Mouse (Mus musculus) heart, embryonic 11.5 days (tissue): ENCODE data around the gene 9230102O04Rik. TPM values are rescaled to one million over a fixed set of nuclear protein-coding genes. Genes with fewer than 3 reads are reported as not detected.

Experiments used
- ATAC-seq: fragments of 200-750 bp; cut with Nextera tagmentation; replicated peaks from 2 replicates; pipeline ENCODE4 v1.8.0; 2017; ENCODE audit warnings: moderate library complexity; ENCODE audit not compliant: insufficient number of reproducible peaks, low FRiP score, low TSS enrichment
- H3K27ac ChIP-seq: fragments of 300-500 bp; sonication (generic); 2 replicates; pipeline ENCODE4 v1.5.1; 2014; ENCODE audit warnings: mild to moderate bottlenecking, low read depth, low read length
- H3K27me3 ChIP-seq: fragments of 300-500 bp; sonication (generic); 2 replicates; pipeline ENCODE4 v1.6.1; 2014; ENCODE audit warnings: mild to moderate bottlenecking, low read length, mixed read lengths; ENCODE audit not compliant: control insufficient read depth, insufficient read depth
- H3K36me3 ChIP-seq: fragments of 300-500 bp; sonication (generic); 2 replicates; pipeline ENCODE4 v1.6.1; 2014; ENCODE audit warnings: mild to moderate bottlenecking, low read length, moderate library complexity, mixed read lengths; ENCODE audit not compliant: control insufficient read depth, insufficient read depth
- H3K4me1 ChIP-seq: fragments of 300-500 bp; sonication (generic); 2 replicates; pipeline ENCODE4 v1.6.1; 2014; ENCODE audit warnings: low read length; ENCODE audit not compliant: control insufficient read depth, insufficient read depth
- H3K4me2 ChIP-seq: fragments of 300-500 bp; sonication (generic); 2 replicates; pipeline ENCODE4 v1.6.1; 2014; ENCODE audit warnings: mild to moderate bottlenecking, moderate library complexity
- H3K4me3 ChIP-seq: fragments of 300-500 bp; sonication (generic); 2 replicates; pipeline ENCODE4 v1.5.1; 2014; ENCODE audit warnings: low read depth, low read length
- H3K9ac ChIP-seq: fragments of 300-500 bp; sonication (generic); 2 replicates; pipeline ENCODE4 v1.6.1; 2014; ENCODE audit warnings: mild to moderate bottlenecking, low read depth, low read length, moderate library complexity
- H3K9me3 ChIP-seq: fragments of 300-500 bp; sonication (generic); replicated peaks from 2 replicates; pipeline ENCODE4 v1.6.1; 2016; ENCODE audit warnings: low read length; ENCODE audit not compliant: control insufficient read depth
- WGBS: fragments of 180-500 bp; shearing (Covaris S2); extraction: QIAGEN DNeasy Blood & Tissue Kit; methylation state at CpG from one replicate; pipeline ENCODE4 v1.1.7; 2014; ENCODE audit not compliant: insufficient replicate concordance; 5-methylcytosine and 5-hydroxymethylcytosine counted together
- polyA plus RNA-seq: library from polyadenylated mRNA; unstranded; fragments of >200 nt; fragmentation: Nextera tagmentation; extraction: Ambion mirVana; gene quantifications from 2 replicates; pipeline ENCODE4 v1.2.1, GENCODE M21; 2014

The 9230102O04Rik gene
- polyA plus RNA-seq, 1 experiment from 2014 or later, result 0.89 TPM

DNA sequence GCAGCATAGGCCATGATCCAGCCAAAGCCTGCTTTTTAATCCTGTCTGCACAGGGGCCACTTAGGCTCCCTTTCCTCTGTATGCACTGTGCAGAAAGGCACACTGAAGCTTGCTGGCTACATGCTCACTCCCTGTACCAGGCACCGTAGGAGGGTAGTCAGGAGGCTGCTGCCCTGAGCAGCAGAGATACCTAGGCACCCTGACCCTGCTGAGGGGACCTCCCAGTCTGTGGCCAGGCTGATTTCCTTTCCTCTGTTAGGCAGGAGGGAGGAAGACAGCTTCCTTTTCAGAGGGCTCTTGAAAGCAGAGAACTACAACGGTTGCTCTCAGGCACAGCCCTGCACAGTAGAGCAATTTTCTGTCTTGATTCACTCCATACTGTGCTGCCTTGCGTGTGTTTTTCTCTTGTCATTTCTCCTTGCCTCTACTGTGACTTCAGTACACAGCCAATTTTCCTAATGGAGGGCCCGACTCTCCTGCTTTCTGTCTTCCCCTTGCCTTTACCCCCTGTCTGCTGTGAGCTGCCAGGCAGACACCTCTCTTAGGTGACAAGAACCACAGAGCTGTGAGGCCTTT, 18.1 kb downstream of the 9230102O04Rik start:
- Histone ChIP-seq H3K4me1 (peaks cover 22% of the 10 kb centered on the region), H3K27me3 (peaks cover 36% of the 10 kb centered on the region), H3K9me3 (no peaks in the 10 kb centered on the region), H3K9ac (no peak overlapping the region), H3K4me2 (no peak overlapping the region), H3K36me3 (no peaks in the 10 kb centered on the region), H3K27ac (no peak overlapping the region), H3K4me3 (no peak overlapping the region)
- 0 out of 2 replicates have a peak, but pooled peaks have one; percentile 24 for ATAC-seq
- WGBS, result 23% methylated on average over 4 of the region's 4 CpGs

DNA sequence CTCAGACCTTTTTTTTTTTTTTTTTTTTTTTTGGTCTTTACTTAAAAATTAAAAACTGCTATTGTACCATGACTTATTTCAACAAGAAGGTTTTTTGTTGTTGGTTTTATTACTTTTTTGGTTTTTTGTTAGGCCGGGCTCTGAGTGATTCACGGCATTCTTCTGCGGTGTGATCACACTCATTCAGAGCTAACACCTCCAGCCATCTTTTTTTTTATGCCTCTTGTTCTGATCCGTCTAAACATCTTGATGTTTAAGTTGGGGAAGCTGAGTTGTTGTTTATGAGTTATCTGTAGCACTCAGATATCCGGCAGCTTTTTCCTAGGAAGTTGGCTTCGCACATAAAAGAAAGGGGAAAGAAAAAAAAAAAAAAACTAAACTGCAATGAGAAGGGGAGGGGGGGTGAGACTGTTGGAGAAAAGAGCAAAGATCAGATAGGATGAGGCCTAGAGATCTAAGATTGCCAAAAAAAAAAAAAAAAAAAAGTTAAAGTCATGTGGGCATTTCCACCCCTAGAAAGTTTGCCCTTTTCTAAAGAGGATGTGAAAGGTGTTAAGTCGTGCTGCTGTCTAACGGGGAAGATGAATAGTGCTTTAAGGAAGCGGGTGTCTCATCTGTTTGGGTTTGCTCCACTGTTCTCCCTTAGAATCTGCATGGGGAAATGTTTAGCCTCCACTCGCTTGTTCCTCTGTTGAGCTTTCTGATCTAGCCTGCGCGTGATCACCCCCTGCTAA, 22.1 kb downstream of the 9230102O04Rik start:
- Histone ChIP-seq H3K4me1 (peaks cover 8% of the 10 kb centered on the region), H3K4me2 (no peak overlapping the region), H3K9me3 (no peaks in the 10 kb centered on the region), H3K27ac (no peak overlapping the region), H3K27me3 (peaks cover 5% of the 10 kb centered on the region; the same call in 1 of the 2 replicates), H3K9ac (no peak overlapping the region), H3K36me3 (no peaks in the 10 kb centered on the region), H3K4me3 (no peak overlapping the region)
- 50% methylated on average over 12 of the region's 12 CpGs for WGBS
- no peak for ATAC-seq

DNA sequence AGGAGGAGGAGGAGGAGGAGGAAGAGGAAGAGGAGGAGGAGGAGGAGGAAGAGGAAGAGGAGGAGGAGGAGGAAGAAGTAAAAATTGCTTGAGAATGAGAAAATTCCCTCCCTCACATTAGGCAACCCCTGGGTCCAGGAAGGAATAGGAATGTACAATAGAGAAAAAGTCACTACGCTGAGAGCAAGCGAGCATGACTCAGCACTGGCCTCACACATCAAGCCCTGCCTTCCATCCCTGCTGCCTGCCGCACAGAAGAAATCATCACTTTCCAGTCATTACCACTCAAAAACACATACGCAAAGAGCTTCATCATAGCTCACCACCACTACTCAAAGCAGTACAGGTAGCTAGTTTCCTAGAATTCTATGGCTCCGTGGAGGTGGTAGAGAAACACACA, 28.6 kb downstream of the 9230102O04Rik start:
- no peak overlapping the region for H3K4me3 ChIP-seq
- no peaks in the 10 kb centered on the region for H3K27me3 ChIP-seq
- ATAC-seq, result no peak
- H3K4me1 ChIP-seq, result no peaks in the 10 kb centered on the region
- no peak overlapping the region for H3K9ac ChIP-seq
- WGBS, result 73% methylated on average over 5 of the region's 5 CpGs
- no peaks in the 10 kb centered on the region for H3K9me3 ChIP-seq
- no peaks in the 10 kb centered on the region for H3K36me3 ChIP-seq
- H3K27ac ChIP-seq, result no peak overlapping the region
- H3K4me2 ChIP-seq, result no peak overlapping the region

DNA sequence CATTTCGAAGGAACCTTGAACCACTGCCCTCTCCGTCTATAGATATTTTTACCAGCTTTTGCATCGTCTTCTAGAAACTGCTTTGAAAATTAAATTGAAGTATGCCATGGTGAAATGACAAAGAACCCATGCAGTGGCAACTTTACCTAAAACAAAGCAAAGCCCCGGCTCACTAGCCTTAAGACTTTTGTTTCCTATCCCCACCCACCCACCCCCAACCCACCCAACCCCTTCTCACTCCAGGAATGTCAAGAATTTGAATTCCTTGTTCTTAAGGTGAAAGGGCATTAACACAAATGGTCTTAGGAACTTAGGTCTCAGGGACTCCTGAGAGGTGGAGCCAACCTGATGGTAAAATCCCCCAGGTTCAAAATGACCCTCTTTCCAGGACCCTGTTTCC, 33.5 kb downstream of the 9230102O04Rik start:
- H3K27ac ChIP-seq, result no peak overlapping the region
- 59% methylated on average over 4 of the region's 4 CpGs for WGBS

DNA sequence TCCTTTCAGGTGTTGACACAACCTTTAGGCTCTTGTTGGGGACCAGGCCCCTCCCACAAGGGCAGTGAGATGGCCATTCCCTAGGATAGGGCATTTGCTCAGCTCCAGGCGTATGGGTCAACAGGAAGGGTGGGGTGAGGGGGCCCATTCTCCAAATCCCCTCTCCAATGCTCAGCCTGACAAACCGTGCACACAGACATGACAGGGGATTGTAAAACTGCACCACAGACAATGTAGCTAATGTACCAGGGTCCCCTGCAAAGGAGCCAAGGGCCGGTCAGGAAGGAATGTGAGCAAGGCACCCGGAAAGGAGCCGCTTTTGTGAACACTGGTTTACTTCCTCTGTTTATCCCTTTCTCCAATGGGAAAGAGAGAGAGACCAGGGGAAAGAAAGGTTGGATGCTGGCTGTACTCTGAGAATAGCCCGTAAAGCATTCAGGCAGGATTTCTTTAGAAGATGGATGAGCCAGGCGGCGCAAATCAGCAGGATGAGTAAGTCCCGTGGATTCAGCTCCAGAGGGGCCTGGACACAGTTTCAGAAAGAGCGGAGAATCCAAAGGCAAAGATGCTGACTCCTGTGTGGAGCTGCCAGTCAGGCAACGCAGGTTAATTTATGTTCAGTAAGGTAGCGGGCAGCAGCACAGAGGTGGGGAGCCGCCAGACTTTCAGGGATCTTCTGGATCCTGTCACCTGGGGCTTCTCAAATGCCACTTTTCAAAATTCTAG, 36.3 kb downstream of the 9230102O04Rik start:
- ATAC-seq, result no peak
- no peaks in the 10 kb centered on the region for H3K36me3 ChIP-seq
- no peak overlapping the region for H3K4me2 ChIP-seq
- H3K27ac ChIP-seq, result no peak overlapping the region
- H3K9ac ChIP-seq, result no peak overlapping the region
- H3K4me3 ChIP-seq, result no peak overlapping the region
- H3K9me3 ChIP-seq, result no peaks in the 10 kb centered on the region
- WGBS, result 60% methylated on average over 13 of the region's 13 CpGs
- H3K27me3 ChIP-seq, result no peaks in the 10 kb centered on the region
- H3K4me1 ChIP-seq, result no peaks in the 10 kb centered on the region

More for the DNA sequence above, 33.5 kb downstream of the 9230102O04Rik start:
- no peaks in the 10 kb centered on the region for H3K27me3 ChIP-seq
- H3K4me2 ChIP-seq, result no peak overlapping the region
- no peaks in the 10 kb centered on the region for H3K9me3 ChIP-seq
- H3K36me3 ChIP-seq, result no peaks in the 10 kb centered on the region
- H3K4me1 ChIP-seq, result no peaks in the 10 kb centered on the region
- ATAC-seq, result no peak
- no peak overlapping the region for H3K9ac ChIP-seq
- H3K4me3 ChIP-seq, result no peak overlapping the region

DNA sequence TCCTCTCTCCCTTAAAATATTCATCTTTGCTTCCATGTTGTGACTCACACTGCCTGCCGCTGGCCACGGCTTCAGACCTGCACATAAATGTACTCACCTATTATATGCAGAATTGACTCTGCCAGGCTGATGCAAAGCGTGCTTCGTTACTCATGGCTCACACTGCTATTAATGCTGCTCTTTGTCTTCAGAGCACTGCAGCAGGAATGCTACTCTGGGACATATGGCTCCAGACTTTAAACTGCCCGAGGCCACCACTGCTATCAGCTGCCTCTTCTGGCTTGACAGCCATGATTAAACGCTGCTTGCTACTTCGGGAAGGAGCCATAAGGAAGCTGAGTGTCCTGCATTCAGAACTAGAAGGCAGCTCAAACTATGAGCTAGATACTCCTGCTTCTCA, 54.1 kb downstream of the 9230102O04Rik start:
- H3K27ac ChIP-seq, result no peak overlapping the region
- WGBS, result 45% methylated on average over 7 of the region's 7 CpGs
- no peak for ATAC-seq

DNA sequence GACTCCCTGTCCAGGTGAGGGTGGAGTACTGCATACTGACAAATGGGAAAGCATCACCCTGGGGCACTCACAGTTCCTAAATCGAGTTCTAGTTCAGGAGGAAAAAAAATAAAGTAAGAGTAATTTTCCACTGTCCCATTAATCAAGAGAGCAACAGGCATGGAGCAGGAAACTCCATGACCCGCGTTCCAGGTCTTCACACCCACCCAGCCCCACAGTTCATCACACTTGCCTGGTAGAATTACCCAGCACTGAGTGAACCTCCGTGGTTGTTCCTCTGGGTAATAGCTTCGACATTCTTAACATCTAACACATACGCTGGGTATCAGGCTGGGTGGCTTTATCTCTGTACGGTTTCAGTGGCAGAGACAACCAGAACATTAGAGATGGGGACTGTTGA, 55.6 kb downstream of the 9230102O04Rik start:
- Histone ChIP-seq H3K9ac (no peak overlapping the region), H3K4me3 (no peak overlapping the region), H3K4me1 (no peaks in the 10 kb centered on the region), H3K4me2 (no peak overlapping the region), H3K27ac (no peak overlapping the region), H3K9me3 (no peaks in the 10 kb centered on the region), H3K36me3 (no peaks in the 10 kb centered on the region), H3K27me3 (no peaks in the 10 kb centered on the region)
- WGBS, result 59% methylated on average over 7 of the region's 7 CpGs
- no peak for ATAC-seq

More for the DNA sequence above, 54.1 kb downstream of the 9230102O04Rik start:
- Histone ChIP-seq H3K9ac (no peak overlapping the region), H3K9me3 (no peaks in the 10 kb centered on the region), H3K36me3 (no peaks in the 10 kb centered on the region), H3K4me1 (no peaks in the 10 kb centered on the region), H3K27me3 (no peaks in the 10 kb centered on the region), H3K4me2 (no peak overlapping the region), H3K4me3 (no peak overlapping the region)
